Mouse (Mus musculus): ENCODE results near the gene Gm5431. TPM values are rescaled to one million over a fixed set of nuclear protein-coding genes. Genes with fewer than 3 reads are reported as not detected.
"Not testable (repeated sequence)": the region's sequence is repeated elsewhere in the genome, so short reads cannot be mapped to it uniquely, and the experiment has no call there.

Gene Gm5431
- polyA plus RNA-seq (2015; fragmentation: Nextera tagmentation; extraction: Ambion mirVana) = 0.13 and 0.16 TPM in 2 replicates

DNA sequence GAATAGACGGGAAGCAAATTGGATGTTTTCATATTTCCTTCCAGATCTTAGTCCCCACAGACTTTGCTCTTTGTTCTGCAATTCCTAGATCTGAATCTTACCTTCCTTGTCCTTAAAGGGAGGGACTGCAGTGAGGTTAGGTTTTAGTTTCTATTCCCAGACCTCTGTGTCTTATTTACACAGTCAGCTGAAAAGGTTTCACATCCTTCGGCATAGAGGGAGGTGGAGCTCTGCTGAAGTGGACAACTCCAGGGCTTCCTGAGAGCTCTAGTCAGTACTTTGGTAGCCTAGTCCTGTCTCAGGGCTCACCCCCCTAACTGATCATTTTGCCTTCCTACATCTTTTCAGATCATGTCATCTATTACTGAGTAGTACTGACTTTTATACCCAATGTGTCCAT is at the start of gene Gm5431:
Gene Gm5431 (minus strand): TSS at position 194 of the 400 bp plus-strand sequence.
- no peaks in the 10 kb centered on the region for H3K27me3 ChIP-seq
- no peak within 1 kb of the TSS for H3K4me2 ChIP-seq
- H3K36me3 ChIP-seq = no peaks in the 10 kb centered on the region
- no peak for ATAC-seq (ENCODE audit: low FRiP score)
- no peaks in the 10 kb centered on the region for H3K9me3 ChIP-seq
- WGBS = 77% methylated on average over 2 of the region's 2 CpGs
- no peak within 1 kb of the TSS for H3K9ac ChIP-seq
- H3K4me3 ChIP-seq = no peak within 1 kb of the TSS
- H3K4me1 ChIP-seq (replicated peaks) = no peaks in the 10 kb centered on the region
- H3K27ac ChIP-seq = no peak within 1 kb of the TSS

DNA sequence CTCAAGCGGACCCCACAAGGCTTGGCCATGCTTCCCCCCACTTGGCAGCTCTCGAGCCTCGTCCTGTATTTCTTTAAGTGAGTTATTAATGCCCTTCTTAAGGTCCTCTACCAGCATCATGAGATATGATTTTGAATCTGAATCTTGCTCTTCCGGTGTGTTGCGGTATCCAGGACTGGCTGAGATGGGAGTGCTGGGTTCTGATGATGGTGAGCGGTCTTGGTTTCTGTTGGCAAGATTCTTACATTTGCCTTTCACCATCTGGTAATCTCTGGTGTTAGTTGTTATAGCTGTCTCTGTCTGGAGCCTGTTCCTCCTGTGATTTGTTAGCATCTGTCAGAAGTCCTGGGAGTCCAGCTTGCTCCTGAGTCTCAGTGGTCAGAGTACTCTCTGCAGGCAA is 44.1 kb upstream of the Gm5431 start, which contains the start of gene Psme2b:
Gene Psme2b (minus strand): TSS at position 101 of the 400 bp plus-strand sequence.
- H3K27ac ChIP-seq; H3K4me1 ChIP-seq (replicated peaks); H3K9me3 ChIP-seq; H3K9ac ChIP-seq; H3K4me3 ChIP-seq; H3K4me2 ChIP-seq; H3K36me3 ChIP-seq; ATAC-seq (ENCODE audit: low FRiP score); H3K27me3 ChIP-seq: not testable (repeated sequence)
- WGBS = 97% methylated on average over 6 of the region's 6 CpGs

DNA sequence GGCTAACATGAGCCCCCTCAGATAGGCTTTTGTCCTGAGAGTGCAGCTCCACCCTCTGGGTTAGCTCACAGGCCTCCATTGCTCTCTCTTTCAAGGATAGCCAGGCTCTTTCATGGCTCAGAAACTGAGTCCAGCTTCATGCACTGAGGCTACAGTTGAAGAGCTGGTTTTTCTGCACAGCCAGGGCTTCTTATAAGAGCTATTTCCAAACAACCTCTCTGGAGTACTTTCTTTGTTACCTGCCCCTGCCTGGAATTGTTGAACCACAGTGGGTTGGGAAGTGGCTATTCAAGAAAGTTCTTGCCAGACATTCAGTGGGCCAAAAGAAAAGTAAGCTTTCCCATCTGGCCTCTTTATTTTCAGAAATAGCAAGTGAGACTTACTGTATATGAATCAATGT is 37.3 kb upstream of the Gm5431 start:
- H3K4me3 ChIP-seq; H3K4me1 ChIP-seq (replicated peaks); ATAC-seq (ENCODE audit: low FRiP score); H3K4me2 ChIP-seq; H3K9me3 ChIP-seq; H3K9ac ChIP-seq; H3K27me3 ChIP-seq; H3K36me3 ChIP-seq; H3K27ac ChIP-seq: not testable (repeated sequence)

DNA sequence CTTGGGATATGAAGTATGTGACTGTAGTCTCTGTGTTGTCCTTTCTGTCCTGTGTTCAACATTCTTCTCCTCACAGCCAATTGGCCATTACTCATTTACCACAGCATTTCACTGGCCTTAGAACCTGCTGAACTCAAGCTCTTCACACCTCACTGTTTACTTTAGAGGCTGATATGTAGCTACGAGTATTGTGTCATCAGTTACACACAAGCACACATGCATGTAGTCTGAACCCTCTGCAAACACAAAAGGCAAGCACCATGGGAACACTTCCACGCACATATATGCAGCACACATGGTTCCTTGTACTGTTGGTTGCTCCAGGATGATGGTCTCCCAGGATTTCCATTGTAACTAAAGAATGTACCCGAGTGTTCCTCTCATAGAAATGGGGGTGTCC is 33.3 kb upstream of the Gm5431 start:
- H3K27me3 ChIP-seq; H3K9ac ChIP-seq; H3K4me3 ChIP-seq; H3K36me3 ChIP-seq; H3K4me1 ChIP-seq (replicated peaks); H3K27ac ChIP-seq; H3K9me3 ChIP-seq; ATAC-seq (ENCODE audit: low FRiP score); H3K4me2 ChIP-seq: not testable (repeated sequence)
- WGBS = no CpG with 5 or more reads among the region's 3 CpGs

DNA sequence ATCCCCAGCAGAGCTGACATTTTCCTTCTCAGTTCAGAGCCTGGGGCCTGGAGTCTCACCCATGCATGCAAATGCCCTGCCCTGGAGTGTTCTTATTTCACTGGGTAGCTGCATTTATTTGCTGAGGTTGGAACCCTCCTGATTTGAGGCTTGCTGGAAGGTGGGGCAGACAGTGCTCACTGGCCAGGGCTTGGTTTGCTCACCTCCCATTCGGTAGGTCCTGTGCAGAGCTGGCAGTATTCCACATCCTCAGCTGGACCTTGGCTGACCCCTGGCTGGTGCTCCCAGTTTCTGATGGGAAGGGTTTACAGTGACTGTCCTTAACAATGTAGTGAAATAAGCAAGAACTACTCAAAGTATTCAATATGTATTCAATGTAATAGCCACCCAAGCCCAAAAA is 31.9 kb upstream of the Gm5431 start:
- H3K36me3 ChIP-seq; ATAC-seq (ENCODE audit: low FRiP score); H3K4me1 ChIP-seq (replicated peaks); H3K4me2 ChIP-seq; H3K27me3 ChIP-seq; H3K4me3 ChIP-seq; H3K27ac ChIP-seq; H3K9ac ChIP-seq; H3K9me3 ChIP-seq: not testable (repeated sequence)
- 80% methylated on average over 1 of the region's 1 CpGs for WGBS

DNA sequence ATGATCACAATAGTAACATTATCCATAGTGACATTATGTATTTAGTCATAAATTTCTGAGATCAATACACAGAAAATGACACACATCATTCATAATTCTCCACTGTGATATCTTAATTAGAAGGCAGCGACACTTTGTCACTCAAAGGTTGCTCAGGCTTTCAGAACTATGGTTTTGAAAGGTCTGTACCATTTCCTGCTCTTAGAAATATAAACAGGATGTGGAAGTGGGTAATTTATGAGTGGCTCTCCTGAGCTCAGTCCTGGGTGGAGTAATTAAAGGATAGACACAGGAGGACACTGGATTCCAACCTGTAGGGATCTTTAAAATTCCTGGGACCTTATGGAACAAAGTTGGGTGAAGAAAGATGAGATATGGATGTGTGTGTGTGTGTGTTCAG is 31.4 kb upstream of the Gm5431 start:
- H3K9me3 ChIP-seq; H3K27ac ChIP-seq; H3K4me1 ChIP-seq (replicated peaks); H3K4me3 ChIP-seq; ATAC-seq (ENCODE audit: low FRiP score); H3K27me3 ChIP-seq; H3K36me3 ChIP-seq; H3K4me2 ChIP-seq; H3K9ac ChIP-seq: not testable (repeated sequence)
- WGBS = 83% methylated on average over 1 of the region's 1 CpGs

DNA sequence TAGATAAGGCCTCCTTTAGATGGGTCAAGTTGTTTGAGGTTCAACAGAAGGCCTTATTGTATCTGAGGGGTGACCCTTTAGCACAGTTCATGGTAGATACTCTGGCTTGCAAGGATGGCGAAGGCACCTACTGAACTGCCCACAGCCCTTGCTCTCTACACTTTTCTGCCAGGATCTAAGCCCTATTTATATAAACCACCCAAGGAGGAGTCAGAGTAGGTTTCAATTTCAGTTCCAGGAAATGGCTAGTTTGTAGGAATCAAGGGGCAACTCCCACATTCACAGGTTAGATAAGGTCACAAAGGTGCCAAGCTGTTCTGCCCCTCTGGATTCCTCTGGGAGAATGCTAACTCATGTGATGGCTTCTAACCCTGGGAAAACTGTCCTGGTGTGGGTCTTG is 26.1 kb upstream of the Gm5431 start:
- H3K9ac ChIP-seq; H3K4me3 ChIP-seq; H3K36me3 ChIP-seq; H3K27ac ChIP-seq; H3K4me1 ChIP-seq (replicated peaks); ATAC-seq (ENCODE audit: low FRiP score); H3K4me2 ChIP-seq; H3K27me3 ChIP-seq; H3K9me3 ChIP-seq: not testable (repeated sequence)
- 97% methylated on average over 1 of the region's 1 CpGs for WGBS

DNA sequence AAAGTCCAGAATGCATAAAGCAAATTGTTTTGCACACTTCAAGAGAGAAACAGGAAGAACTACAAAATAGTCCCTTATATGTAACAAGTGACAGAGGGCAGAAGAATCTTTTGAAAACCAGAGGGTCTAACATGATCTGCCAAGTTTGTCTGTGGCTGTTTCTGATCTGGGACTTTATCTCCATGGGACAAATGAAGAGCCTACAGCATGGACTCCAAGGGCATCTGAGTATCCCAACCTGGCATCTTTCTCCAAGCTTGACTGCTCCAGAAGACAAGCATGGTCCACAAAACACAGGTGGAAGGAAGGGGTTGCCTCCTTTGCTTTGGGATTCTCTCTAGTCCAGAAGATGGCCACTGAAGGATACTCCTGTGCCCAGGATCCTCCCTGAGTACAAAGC is 24.4 kb upstream of the Gm5431 start:
- not testable (repeated sequence) for H3K9ac ChIP-seq; H3K27me3 ChIP-seq; H3K4me2 ChIP-seq; H3K36me3 ChIP-seq; H3K4me3 ChIP-seq; H3K9me3 ChIP-seq; H3K4me1 ChIP-seq (replicated peaks); ATAC-seq (ENCODE audit: low FRiP score); H3K27ac ChIP-seq

DNA sequence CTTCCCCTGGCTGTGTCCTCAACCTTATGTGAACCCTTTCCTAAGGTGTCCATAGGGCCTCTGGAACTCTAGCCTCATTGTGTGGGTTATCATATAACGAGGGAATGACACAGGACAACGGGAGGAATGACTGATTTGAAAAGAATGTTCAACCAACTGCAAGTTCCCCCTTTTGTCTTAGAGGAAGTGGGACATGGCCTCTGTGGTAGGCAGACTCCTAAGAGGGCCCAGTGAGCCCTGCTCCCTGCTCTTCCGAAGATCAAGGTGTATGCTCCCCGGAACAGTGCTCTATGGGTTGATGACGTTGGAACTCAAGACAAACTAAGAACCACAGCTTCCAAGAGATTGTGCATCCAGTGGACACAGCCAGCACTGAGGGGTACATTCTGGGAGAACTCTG is 21.8 kb upstream of the Gm5431 start:
- not testable (repeated sequence) for H3K36me3 ChIP-seq; H3K27ac ChIP-seq; H3K4me1 ChIP-seq (replicated peaks); ATAC-seq (ENCODE audit: low FRiP score); H3K9ac ChIP-seq; H3K4me2 ChIP-seq; H3K27me3 ChIP-seq; H3K4me3 ChIP-seq; H3K9me3 ChIP-seq
- WGBS = 81% methylated on average over 5 of the region's 5 CpGs

DNA sequence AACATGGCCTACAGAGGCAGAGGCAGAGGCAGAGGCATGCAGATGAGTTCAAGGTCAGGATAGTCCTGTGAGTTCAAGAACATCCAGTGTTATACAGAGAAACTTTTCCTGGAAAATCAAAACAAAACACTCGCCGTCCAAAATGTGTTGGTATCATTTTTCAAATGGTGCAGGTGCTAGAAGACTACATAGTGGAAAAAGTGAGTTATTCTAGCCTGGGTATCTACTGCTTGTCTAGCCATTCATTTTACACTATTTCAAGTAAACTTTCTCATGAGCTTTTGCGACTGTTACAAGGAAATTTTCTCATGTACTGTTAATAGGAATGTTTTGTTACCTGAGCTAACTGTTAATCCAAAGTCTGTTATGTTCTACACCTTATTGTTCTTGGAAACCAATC is 16.4 kb upstream of the Gm5431 start:
- Histone ChIP-seq H3K36me3 (no peaks in the 10 kb centered on the region), H3K4me3 (no peak overlapping the region)
- ATAC-seq (ENCODE audit: low FRiP score) = no peak

DNA sequence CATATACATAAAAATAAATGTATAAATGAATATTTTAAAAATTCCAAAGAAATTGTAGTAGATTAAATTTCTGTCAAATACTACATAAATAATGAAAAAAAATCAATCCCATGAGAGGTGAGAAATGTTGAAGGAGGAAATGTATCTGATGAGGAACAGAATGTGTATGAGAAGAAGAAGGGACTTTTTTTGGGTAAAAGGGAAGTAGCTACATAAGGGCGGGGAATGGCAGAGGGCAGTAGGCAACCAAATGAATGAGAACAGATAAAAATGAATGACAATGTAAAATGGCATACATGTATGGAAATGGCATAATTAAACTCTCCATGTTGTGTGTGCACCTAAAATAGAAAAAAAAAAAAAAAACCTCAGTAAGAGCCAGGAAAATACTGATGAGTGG is 11.6 kb upstream of the Gm5431 start:
- Histone ChIP-seq H3K27ac (no peak overlapping the region), H3K27me3 (no peaks in the 10 kb centered on the region), H3K4me3 (no peak overlapping the region), H3K9ac (no peak overlapping the region), H3K4me2 (no peak overlapping the region), H3K4me1 (replicated peaks) (no peaks in the 10 kb centered on the region), H3K36me3 (no peaks in the 10 kb centered on the region), H3K9me3 (no peaks in the 10 kb centered on the region)
- no peak for ATAC-seq (ENCODE audit: low FRiP score)
- 100% methylated on average over 1 of the region's 1 CpGs for WGBS

More for the DNA sequence above, 16.4 kb upstream of the Gm5431 start:
- H3K27me3 ChIP-seq = no peaks in the 10 kb centered on the region
- no peak overlapping the region for H3K9ac ChIP-seq
- no peaks in the 10 kb centered on the region for H3K4me1 ChIP-seq (replicated peaks)
- 84% methylated on average over 3 of the region's 3 CpGs for WGBS
- H3K4me2 ChIP-seq = no peak overlapping the region
- H3K9me3 ChIP-seq = no peaks in the 10 kb centered on the region
- H3K27ac ChIP-seq = no peak overlapping the region

DNA sequence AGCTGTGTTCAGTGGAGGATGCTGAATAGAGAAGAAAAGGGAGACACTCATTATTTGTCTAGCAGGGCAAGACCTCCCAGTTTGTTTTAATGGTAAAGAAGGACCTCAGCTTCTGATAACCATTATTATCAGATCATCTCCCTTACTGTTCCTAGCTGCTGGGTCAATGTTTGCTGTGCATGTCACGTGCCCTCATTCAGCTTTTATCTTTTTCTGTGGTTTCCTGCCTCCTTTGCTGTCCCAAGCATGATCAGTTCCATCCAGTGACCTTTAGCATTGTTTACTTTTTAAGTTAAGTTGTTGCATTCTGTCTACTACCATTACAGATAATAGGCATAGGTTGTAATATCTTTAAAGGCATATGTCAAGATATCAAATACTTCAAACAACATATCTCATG is 6.4 kb upstream of the Gm5431 start:
- ATAC-seq (ENCODE audit: low FRiP score) = no peak
- Histone ChIP-seq H3K4me3 (no peak overlapping the region), H3K9me3 (no peaks in the 10 kb centered on the region), H3K27me3 (no peaks in the 10 kb centered on the region), H3K4me2 (no peak overlapping the region), H3K4me1 (replicated peaks) (no peaks in the 10 kb centered on the region), H3K27ac (no peak overlapping the region), H3K9ac (no peak overlapping the region), H3K36me3 (no peaks in the 10 kb centered on the region)
- WGBS = 74% methylated on average over 1 of the region's 1 CpGs

DNA sequence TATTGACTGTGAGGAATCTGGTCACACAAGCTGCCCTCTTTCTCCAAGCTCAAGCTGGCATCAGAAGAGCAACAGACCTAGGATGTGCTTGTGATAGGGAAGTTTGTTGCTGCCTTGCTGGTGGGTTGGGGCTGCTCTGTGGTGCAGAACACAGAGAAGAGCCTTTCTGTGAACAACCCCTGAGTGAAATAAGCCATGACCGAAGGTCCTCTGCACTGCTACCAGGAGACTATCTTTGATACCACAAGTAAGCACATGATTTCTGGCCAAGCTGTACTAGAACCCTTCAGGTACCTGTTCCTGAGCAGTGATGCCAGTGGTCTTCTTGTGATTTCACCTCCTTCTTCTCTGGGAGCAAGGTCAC is 465 bp downstream of the Gm5431 start:
- H3K27me3 ChIP-seq; H3K27ac ChIP-seq; H3K4me3 ChIP-seq; H3K4me2 ChIP-seq; H3K36me3 ChIP-seq; H3K4me1 ChIP-seq (replicated peaks); H3K9ac ChIP-seq; ATAC-seq (ENCODE audit: low FRiP score); H3K9me3 ChIP-seq: not testable (repeated sequence)
- 95% methylated on average over 1 of the region's 1 CpGs for WGBS
